ENCODE assay signal across 11 mouse cellular contexts in the genomic region with DNA sequence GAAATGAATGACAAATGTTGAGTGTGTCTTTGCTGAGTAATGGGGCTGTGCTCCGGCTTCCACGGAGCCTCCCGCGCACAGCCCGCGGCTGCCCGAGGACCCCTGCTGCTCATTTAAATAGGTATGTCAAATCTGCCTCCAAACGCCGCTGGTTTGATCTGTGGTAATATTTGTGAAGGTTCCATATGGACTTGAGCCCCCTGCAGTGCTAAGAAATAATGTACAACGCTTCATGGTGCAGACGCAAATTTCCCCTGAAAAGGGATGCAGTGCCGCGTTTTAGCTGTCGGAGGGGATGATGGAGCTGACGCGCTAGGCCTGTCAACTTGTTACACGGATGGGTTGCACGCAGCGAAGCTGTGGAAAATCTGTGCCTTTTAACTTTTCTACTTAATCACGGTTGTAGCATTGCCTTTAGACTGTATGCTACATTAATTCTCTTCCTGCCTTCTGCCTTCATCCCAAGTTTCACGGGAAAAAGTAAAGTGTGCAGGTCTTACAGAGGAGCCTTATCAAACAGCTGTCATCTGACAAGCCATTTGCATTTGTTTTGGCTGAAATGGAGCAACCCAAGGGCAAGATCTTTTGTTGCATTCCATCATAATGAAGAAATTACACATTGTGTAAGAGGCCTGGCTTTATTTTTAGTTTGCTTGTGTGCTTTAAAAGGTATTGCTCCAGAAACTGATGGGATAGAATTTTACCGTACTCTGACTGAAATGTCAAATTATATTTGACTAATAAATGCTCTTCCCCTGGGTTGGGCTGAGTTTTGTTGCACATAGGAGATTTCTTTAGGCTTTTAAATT. TPM values are rescaled to one million over a fixed set of nuclear protein-coding genes. Genes with fewer than 3 reads are reported as not detected.
A peak's percentile ranks its signal among the peaks of the same experiment; 100 is the strongest.
DNase-seq lines count a peak whose midpoint lies in the region; ATAC-seq lines count a peak whose summit lies in the region.
"Had no signal": no experiment of that assay in that cellular context is flagged by ENCODE, and none has a peak within 500 bp of the region (broad histone marks: within the 10 kb centered on the region; RNA-seq: fewer than 3 reads in every experiment).

No protein-coding gene starts in this region.

- intact Hi-C loops in gastrocnemius, postnatal 14 days (cut with DNase I; ENCODE audit: low total_unique reads), result no loop called here

- H3K36me3 ChIP-seq in forebrain, embryonic 11.5 days (ENCODE audit: control insufficient read depth, insufficient read depth, low read length), result no peaks in the 10 kb centered on the region; the same call in 1 of the 2 replicates
- peaks cover 2% of the 10 kb centered on the region; the same call in 1 of the 2 replicates for H3K36me3 ChIP-seq in midbrain, embryonic 13.5 days
- peaks cover 35% of the 10 kb centered on the region for H3K36me3 ChIP-seq in liver, embryonic 12.5 days

- H3K27me3 ChIP-seq in forebrain, embryonic 11.5 days (ENCODE audit: control insufficient read depth, insufficient read depth, low read length), result no peaks in the 10 kb centered on the region
- H3K27me3 ChIP-seq in midbrain, embryonic 13.5 days, result no peaks in the 10 kb centered on the region
- no peaks in the 10 kb centered on the region for H3K27me3 ChIP-seq in liver, embryonic 12.5 days (replicated peaks)
- H3K27me3 ChIP-seq: liver, embryonic 15.5 days had no signal

- peak; percentile 17 for DNase-seq in cerebellum, adult 9-10 months
- DNase-seq in cerebellum, adult 9-11 months, result no peak
- peak; percentile 47 for DNase-seq in R1 (ENCODE audit: low read depth, low spot score)
- no peak for DNase-seq in forebrain, embryonic 11.5 days (ENCODE audit: low spot score)
- no peak for DNase-seq in gastrocnemius, postnatal 14 days
- DNase-seq: heart, adult 2 months; thymus, postnatal 36 days had no signal

- H3K9ac ChIP-seq in forebrain, embryonic 11.5 days (ENCODE audit: low read length), result no peak overlapping the region
- no peak overlapping the region; the same call in 1 of the 2 replicates for H3K9ac ChIP-seq in midbrain, embryonic 13.5 days (replicated peaks)
- H3K9ac ChIP-seq in liver, embryonic 12.5 days, result no peak overlapping the region
- H3K9ac ChIP-seq: liver, embryonic 15.5 days had no signal

- H3K27ac ChIP-seq in forebrain, embryonic 11.5 days (ENCODE audit: low read depth, low read length), result no peak overlapping the region; the same call in 1 of the 2 replicates
- H3K27ac ChIP-seq in midbrain, embryonic 13.5 days, result peak overlapping the region; percentile 89
- H3K27ac ChIP-seq in liver, embryonic 12.5 days, result no peak overlapping the region
- H3K27ac ChIP-seq: heart, adult 2 months; liver, embryonic 15.5 days had no signal

- peak; percentile 55 for ATAC-seq in forebrain, embryonic 11.5 days (replicated peaks; ENCODE audit: low FRiP score)
- ATAC-seq in midbrain, embryonic 13.5 days, result peak; percentile 86
- ATAC-seq in inflammation-experienced regulatory T-cells, adult 6 months, result no peak
- no peak for ATAC-seq in liver, embryonic 12.5 days

- 32% methylated on average over 22 of the region's 22 CpGs for WGBS in forebrain, embryonic 11.5 days
- WGBS in midbrain, embryonic 13.5 days, result 21% methylated on average over 22 of the region's 22 CpGs
- WGBS in liver, embryonic 12.5 days (ENCODE audit: insufficient replicate concordance), result 86% methylated on average over 22 of the region's 22 CpGs

- peak overlapping the region; percentile 26; the same call in 1 of the 2 replicates for H3K4me2 ChIP-seq in forebrain, embryonic 11.5 days (ENCODE audit: low read depth, low read length, severe bottlenecking)
- peak overlapping the region; percentile 31 for H3K4me2 ChIP-seq in midbrain, embryonic 13.5 days (replicated peaks)
- no peak overlapping the region for H3K4me2 ChIP-seq in liver, embryonic 12.5 days
- H3K4me2 ChIP-seq: liver, embryonic 15.5 days had no signal

- no peaks in the 10 kb centered on the region for H3K9me3 ChIP-seq in forebrain, embryonic 11.5 days (ENCODE audit: control insufficient read depth, low read length)
- H3K9me3 ChIP-seq in midbrain, embryonic 13.5 days, result no peaks in the 10 kb centered on the region
- H3K9me3 ChIP-seq in liver, embryonic 12.5 days (replicated peaks), result no peaks in the 10 kb centered on the region
- H3K9me3 ChIP-seq: liver, embryonic 15.5 days had no signal

- H3K4me1 ChIP-seq in forebrain, embryonic 11.5 days (replicated peaks; ENCODE audit: control insufficient read depth, insufficient read depth, low read length), result peaks cover 11% of the 10 kb centered on the region
- peaks cover 35% of the 10 kb centered on the region for H3K4me1 ChIP-seq in midbrain, embryonic 13.5 days (replicated peaks)
- no peaks in the 10 kb centered on the region for H3K4me1 ChIP-seq in liver, embryonic 12.5 days
- H3K4me1 ChIP-seq: liver, embryonic 15.5 days had no signal

- no peak overlapping the region for H3K4me3 ChIP-seq in forebrain, embryonic 11.5 days (ENCODE audit: low read depth, low read length)
- H3K4me3 ChIP-seq in midbrain, embryonic 13.5 days (replicated peaks), result no peak overlapping the region
- H3K4me3 ChIP-seq in liver, embryonic 12.5 days, result no peak overlapping the region
- H3K4me3 ChIP-seq: heart, adult 2 months; liver, embryonic 15.5 days had no signal

RNA-seq across cellular contexts. Expression of gene Mrps9, which starts 37.7 kb away (rescaled TPM):
- polyA plus RNA-seq in forebrain, embryonic 11.5 days (2014; fragmentation: Nextera tagmentation; extraction: Ambion mirVana), result 58.8 and 60.3 TPM in 2 replicates
- polyA plus RNA-seq in midbrain, embryonic 13.5 days (2015; fragmentation: Nextera tagmentation; extraction: Ambion mirVana), result 40.7 and 42.2 TPM in 2 replicates
- polyA plus RNA-seq in inflammation-experienced regulatory T-cells, adult 6 months (2017; shearing (Covaris generic)), result 10 to 100 TPM; 74.7 to 94.5 (median 76.9) TPM
- polyA plus RNA-seq in liver, embryonic 12.5 days (2016; fragmentation: Nextera tagmentation; extraction: Ambion mirVana), result 34.8 and 38.0 TPM in 2 replicates
- 10 to 100 TPM; 42.5 to 53.9 TPM for total RNA-seq in gastrocnemius, postnatal 14 days (2021)

Comparison
In these comparisons a context has a peak if more than half of its experiments do, and no peak if none do; other contexts are left out.
1. DNase-seq: peak in cerebellum, adult 9-10 months (single experiment) and R1 (single experiment); none in cerebellum, adult 9-11 months (single experiment), forebrain, embryonic 11.5 days (single experiment) and gastrocnemius, postnatal 14 days (single experiment).
2. ATAC-seq: peak in forebrain, embryonic 11.5 days (single experiment) and midbrain, embryonic 13.5 days (single experiment); none in inflammation-experienced regulatory T-cells, adult 6 months (single experiment) and liver, embryonic 12.5 days (single experiment).